Mouse (Mus musculus) regulatory T cell (primary cell): ENCODE results near the gene Olfr747.
"Not testable (repeated sequence)": the region's sequence is repeated elsewhere in the genome, so short reads cannot be mapped to it uniquely, and the experiment has no call there.

Experiments
- in situ Hi-C: fragments of 300-600 bp; cut with MboI, MseI; formaldehyde crosslinking; loops from one replicate; pipeline ENCODE4 v1.15.1; 2025; ENCODE audit warnings: high pct_unique_total_duplicates

Gene Olfr747

GRCm38 (mm10) chr14:50693106-50693505, at the start of gene Olfr747:
Olfr747 (minus strand) TSS chr14:50693206.
- in situ Hi-C loops: no loop called here

GRCm38 (mm10) chr14:50741584-50741983, 48.6 kb upstream of the Olfr747 start:
- in situ Hi-C loops: no loop called here

GRCm38 (mm10) chr14:50740334-50740733, 47.3 kb upstream of the Olfr747 start:
- in situ Hi-C loops: no loop called here

- in situ Hi-C loops: not testable (repeated sequence)
These were observed 29.4 kb upstream of the Olfr747 start for GRCm38 (mm10) chr14:50722371-50722770.

GRCm38 (mm10) chr14:50719875-50720274, 26.9 kb upstream of the Olfr747 start:
- in situ Hi-C loops: not testable (repeated sequence)

GRCm38 (mm10) chr14:50707073-50707472, 14.1 kb upstream of the Olfr747 start, which contains the start of gene Olfr748:
Olfr748 (plus strand) TSS chr14:50707373.
- in situ Hi-C loops: no loop called here

- in situ Hi-C loops: no loop called here
These were observed 46.2 kb downstream of the Olfr747 start, which contains the start of gene Olfr746 for GRCm38 (mm10) chr14:50646783-50647182. Olfr746 (plus strand) TSS chr14:50647083.

GRCm38 (mm10) chr14:50639088-50639487, 53.9 kb downstream of the Olfr747 start, which contains the start of gene Olfr745:
Olfr745 (plus strand) TSS chr14:50639388.
- in situ Hi-C loops: no loop called here
